In the genomic region with DNA sequence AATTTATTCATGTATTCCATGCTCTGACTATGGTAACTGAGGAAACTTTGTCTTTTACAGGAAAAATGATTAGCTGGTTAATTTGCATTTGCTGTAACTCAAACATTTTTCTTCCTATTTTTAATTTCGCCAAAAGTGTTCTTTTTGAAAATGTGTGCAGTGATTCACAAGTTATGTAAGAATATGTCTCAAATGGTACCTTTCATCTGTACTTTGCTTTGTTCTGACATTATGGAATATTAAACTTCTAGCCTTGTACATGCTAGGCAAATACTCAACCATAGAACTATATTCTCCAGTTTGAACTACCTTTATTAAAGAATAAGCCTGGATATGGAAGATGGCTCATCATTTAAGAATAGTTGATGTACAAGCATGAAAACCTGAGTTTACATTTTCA, we compare ENCODE assay signal across 10 mouse cellular contexts.
"Had no signal": no experiment of that assay in that cellular context is flagged by ENCODE, and none has a peak within 500 bp of the region (broad histone marks: within the 10 kb centered on the region; RNA-seq: fewer than 3 reads in every experiment).

No protein-coding gene starts in this region.

- ATAC-seq: lung, postnatal 0 days; midbrain, embryonic 13.5 days; midbrain, embryonic 15.5 days had no signal

- DNase-seq: lung, adult 2 months; lung, postnatal 14 days; lung, postnatal 36 days; right cerebral cortex, postnatal 14 days; thymus, adult 18-20 months; thymus, postnatal 14 days; thymus, postnatal 36 days had no signal
